Mouse (Mus musculus) myocyte (in vitro differentiated cells): ENCODE data around the gene Kntc1. TPM values are rescaled to one million over a fixed set of nuclear protein-coding genes. Genes with fewer than 3 reads are reported as not detected.

Experiments used
- H3K27me3 ChIP-seq: one replicate; pipeline ENCODE4 v1.6.1; 2011; ENCODE audit not compliant: control insufficient read depth, insufficient read depth, insufficient read length
- H3K36me3 ChIP-seq: one replicate; pipeline ENCODE4 v1.6.1; 2011; ENCODE audit not compliant: control insufficient read depth, insufficient read depth
- H3K4me2 ChIP-seq: one replicate; pipeline ENCODE4 v1.6.1; 2011; ENCODE audit warnings: low read depth, control low read depth
- H3K4me3 ChIP-seq: one replicate; pipeline ENCODE4 v1.5.1; 2011; ENCODE audit warnings: mild to moderate bottlenecking, control low read depth, moderate library complexity
- H3K79me2 ChIP-seq: one replicate; pipeline ENCODE4 v1.6.1; 2011; ENCODE audit not compliant: control insufficient read depth, insufficient read depth
- H3ac ChIP-seq: one replicate; pipeline ENCODE4 v1.6.1; 2011; ENCODE audit not compliant: control insufficient read depth, insufficient read length
- CEBPB ChIP-seq: IDR thresholded peaks from 2 replicates; pipeline ENCODE4 v1.6.1; 2011; ENCODE audit warnings: mild to moderate bottlenecking, moderate library complexity; ENCODE audit not compliant: poor library complexity, insufficient read depth, severe bottlenecking
- E2F4 ChIP-seq: IDR thresholded peaks from one replicate; pipeline ENCODE4 v1.6.1; 2011; ENCODE audit warnings: mild to moderate bottlenecking, control low read depth, moderate library complexity; ENCODE audit not compliant: insufficient read depth
- MAX ChIP-seq: IDR thresholded peaks from one replicate; pipeline ENCODE4 v1.6.1; 2011; ENCODE audit warnings: low read depth, mild to moderate bottlenecking, control low read depth
- MYOD1 ChIP-seq, 3 experiments: IDR thresholded peaks; one replicate each; pipeline ENCODE4 v1.6.1; 2011; ENCODE audit warnings: control low read depth in 2 of 3, low read depth in 2 of 3, mild to moderate bottlenecking in 2 of 3, moderate library complexity in 1 of 3; ENCODE audit not compliant: insufficient read length in 2 of 3, control insufficient read depth in 1 of 3
- MYOG ChIP-seq, 3 experiments: IDR thresholded peaks; one replicate each; pipeline ENCODE4 v1.6.1; 2011; ENCODE audit warnings: control low read depth in 2 of 3, low read depth in 2 of 3, mild to moderate bottlenecking in 2 of 3; ENCODE audit not compliant: insufficient read length in 2 of 3, control insufficient read depth in 1 of 3, insufficient read depth in 1 of 3
- POLR2A ChIP-seq: IDR thresholded peaks from one replicate; pipeline ENCODE4 v1.6.1; 2011; ENCODE audit warnings: low read depth, mild to moderate bottlenecking, control low read depth, moderate library complexity; ENCODE audit not compliant: insufficient read length
- POLR2AphosphoS2 ChIP-seq: IDR thresholded peaks from one replicate; pipeline ENCODE4 v1.6.1; 2011; ENCODE audit warnings: low read depth, control low read depth; ENCODE audit not compliant: insufficient read length
- REST ChIP-seq: IDR thresholded peaks from one replicate; pipeline ENCODE4 v1.6.1; 2011; ENCODE audit warnings: mild to moderate bottlenecking, control low read depth, moderate library complexity; ENCODE audit not compliant: insufficient read depth, insufficient read length
- SRF ChIP-seq: IDR thresholded peaks from one replicate; pipeline ENCODE4 v1.6.1; 2011; ENCODE audit warnings: low read depth; ENCODE audit not compliant: control insufficient read depth, insufficient read length
- TCF12 ChIP-seq: IDR thresholded peaks from one replicate; pipeline ENCODE4 v1.6.1; 2011; ENCODE audit warnings: mild to moderate bottlenecking, control low read depth; ENCODE audit not compliant: poor library complexity, insufficient read depth, severe bottlenecking
- TCF3 ChIP-seq: IDR thresholded peaks from one replicate; pipeline ENCODE4 v1.6.1; 2011; ENCODE audit warnings: low read depth, control low read depth; ENCODE audit not compliant: insufficient read length
- USF1 ChIP-seq: IDR thresholded peaks from one replicate; pipeline ENCODE4 v1.6.1; 2011; ENCODE audit warnings: low read depth, mild to moderate bottlenecking, control low read depth, moderate library complexity
- polyA plus RNA-seq: library from polyadenylated mRNA; unstranded; fragments of >200 nt; fragmentation: generic; extraction: Trizol; gene quantifications from one replicate; pipeline ENCODE4 v1.2.1, GENCODE M21; 2012; ENCODE audit warnings: missing spikeins

The Kntc1 gene
- polyA plus RNA-seq, 1 experiment: 6.5 TPM

GRCm38 (mm10) chr5:123820501-123821263 lies 71.2 kb downstream of the Kntc1 start:
- H3K79me2 ChIP-seq: no peaks in the 10 kb centered on the region
- no peak overlapping the region for H3K4me3 ChIP-seq
- TF ChIP-seq MYOD1 (IDR thresholded peaks at IDR 0.05; ENCODE audit: control insufficient read depth in 1 of 3, insufficient read length in 2 of 3, low read depth in 2 of 3) (peak in 1 of 3 experiments; percentile 10), REST (no peak)
- H3ac ChIP-seq: no peak overlapping the region
- no peak overlapping the region for H3K4me2 ChIP-seq
- H3K36me3 ChIP-seq: no peaks in the 10 kb centered on the region
- no peaks in the 10 kb centered on the region for H3K27me3 ChIP-seq

GRCm38 (mm10) chr5:123821264-123821571 lies 71.7 kb downstream of the Kntc1 start:
- H3K4me3 ChIP-seq: no peak overlapping the region

GRCm38 (mm10) chr5:123822706-123823105 lies 73.2 kb downstream of the Kntc1 start:
- Histone ChIP-seq H3K79me2 (no peaks in the 10 kb centered on the region), H3ac (no peak overlapping the region), H3K27me3 (no peaks in the 10 kb centered on the region), H3K4me3 (no peak overlapping the region), H3K4me2 (no peak overlapping the region), H3K36me3 (no peaks in the 10 kb centered on the region)
- TF ChIP-seq TCF3 (no peak), TCF12 (no peak), USF1 (no peak), SRF (no peak), E2F4 (no peak), MAX (no peak), CEBPB (no peak), POLR2A (no peak), MYOG (IDR thresholded peaks at IDR 0.05; ENCODE audit: control insufficient read depth in 1 of 3, insufficient read depth in 1 of 3, insufficient read length in 2 of 3, low read depth in 2 of 3) (no peak), MYOD1 (IDR thresholded peaks at IDR 0.05; ENCODE audit: control insufficient read depth in 1 of 3, insufficient read length in 2 of 3, low read depth in 2 of 3) (no peak), POLR2AphosphoS2 (no peak), REST (no peak)

More at GRCm38 (mm10) chr5:123821264-123821571, 71.7 kb downstream of the Kntc1 start:
- Histone ChIP-seq H3K79me2 (no peaks in the 10 kb centered on the region), H3K4me2 (no peak overlapping the region), H3K27me3 (no peaks in the 10 kb centered on the region), H3ac (no peak overlapping the region), H3K36me3 (no peaks in the 10 kb centered on the region)
- TF ChIP-seq MYOG (IDR thresholded peaks at IDR 0.05; ENCODE audit: control insufficient read depth in 1 of 3, insufficient read depth in 1 of 3, insufficient read length in 2 of 3, low read depth in 2 of 3) (no peak), REST (no peak), TCF12 (no peak), TCF3 (no peak), POLR2AphosphoS2 (no peak), MYOD1 (IDR thresholded peaks at IDR 0.05; ENCODE audit: control insufficient read depth in 1 of 3, insufficient read length in 2 of 3, low read depth in 2 of 3) (no peak), POLR2A (no peak), E2F4 (no peak), CEBPB (no peak), SRF (no peak), USF1 (no peak), MAX (no peak)

- H3ac ChIP-seq: no peak overlapping the region
- no peak overlapping the region for H3K4me3 ChIP-seq
- no peaks in the 10 kb centered on the region for H3K36me3 ChIP-seq
- H3K79me2 ChIP-seq: no peaks in the 10 kb centered on the region
- no peak for TF ChIP-seq POLR2A
- no peak for TF ChIP-seq MYOG (IDR thresholded peaks at IDR 0.05; ENCODE audit: control insufficient read depth in 1 of 3, insufficient read depth in 1 of 3, insufficient read length in 2 of 3, low read depth in 2 of 3)
- TF ChIP-seq CEBPB: no peak
- TF ChIP-seq MAX: no peak
- TF ChIP-seq REST: no peak
- TF ChIP-seq SRF: no peak
- TF ChIP-seq USF1: no peak
- TF ChIP-seq E2F4: no peak
- no peak for TF ChIP-seq TCF3
- no peak for TF ChIP-seq TCF12
- no peaks in the 10 kb centered on the region for H3K27me3 ChIP-seq
- H3K4me2 ChIP-seq: peak overlapping the region; percentile 40
Measured at GRCm38 (mm10) chr5:123827659-123828091, 78.2 kb downstream of the Kntc1 start.

GRCm38 (mm10) chr5:123832309-123832708 lies 82.8 kb downstream of the Kntc1 start:
- H3K4me3 ChIP-seq: no peak overlapping the region
- no peak overlapping the region for H3ac ChIP-seq
- no peaks in the 10 kb centered on the region for H3K36me3 ChIP-seq
- no peaks in the 10 kb centered on the region for H3K27me3 ChIP-seq
- H3K4me2 ChIP-seq: no peak overlapping the region
- H3K79me2 ChIP-seq: no peaks in the 10 kb centered on the region
- TF ChIP-seq REST (no peak), POLR2A (no peak), USF1 (no peak), MYOD1 (IDR thresholded peaks at IDR 0.05; ENCODE audit: control insufficient read depth in 1 of 3, insufficient read length in 2 of 3, low read depth in 2 of 3) (no peak), POLR2AphosphoS2 (no peak), SRF (no peak), TCF12 (no peak), MAX (no peak), CEBPB (no peak), TCF3 (no peak), MYOG (IDR thresholded peaks at IDR 0.05; ENCODE audit: control insufficient read depth in 1 of 3, insufficient read depth in 1 of 3, insufficient read length in 2 of 3, low read depth in 2 of 3) (no peak), E2F4 (no peak)
